Mouse (Mus musculus) stomach, embryonic 15.5 days (tissue): ENCODE data around the gene Wtip. TPM values are rescaled to one million over a fixed set of nuclear protein-coding genes. Genes with fewer than 3 reads are reported as not detected.
"Not testable (repeated sequence)": the region's sequence is repeated elsewhere in the genome, so short reads cannot be mapped to it uniquely, and the experiment has no call there.

Experiments
- ATAC-seq: fragments of 200-750 bp; cut with Nextera tagmentation; 2 replicates; pipeline ENCODE4 v1.8.0; 2017; ENCODE audit warnings: low read depth, moderate number of reproducible peaks, moderate TSS enrichment; ENCODE audit not compliant: insufficient read depth, low FRiP score
- H3K27ac ChIP-seq: fragments of 300-500 bp; sonication (generic); 2 replicates; pipeline ENCODE4 v1.5.1; 2015; ENCODE audit warnings: mild to moderate bottlenecking, inconsistent platforms
- H3K27me3 ChIP-seq: fragments of 300-500 bp; sonication (generic); replicated peaks from 2 replicates; pipeline ENCODE4 v1.6.1; 2015; ENCODE audit warnings: inconsistent platforms
- H3K36me3 ChIP-seq: fragments of 300-500 bp; sonication (generic); 2 replicates; pipeline ENCODE4 v1.6.1; 2015; ENCODE audit warnings: inconsistent platforms
- H3K4me1 ChIP-seq: fragments of 300-500 bp; sonication (generic); 2 replicates; pipeline ENCODE4 v1.6.1; 2015; ENCODE audit warnings: inconsistent platforms
- H3K4me2 ChIP-seq: fragments of 300-500 bp; sonication (generic); 2 replicates; pipeline ENCODE4 v1.6.1; 2015; ENCODE audit warnings: mild to moderate bottlenecking, inconsistent platforms
- H3K4me3 ChIP-seq: fragments of 300-500 bp; sonication (generic); replicated peaks from 2 replicates; pipeline ENCODE4 v1.5.1; 2015; ENCODE audit warnings: inconsistent platforms
- H3K9ac ChIP-seq: fragments of 300-500 bp; sonication (generic); 2 replicates; pipeline ENCODE4 v1.6.1; 2015; ENCODE audit warnings: inconsistent platforms
- H3K9me3 ChIP-seq: fragments of 300-500 bp; sonication (generic); 2 replicates; pipeline ENCODE4 v1.6.1; 2016; ENCODE audit warnings: inconsistent platforms
- WGBS: fragments of 180-500 bp; shearing (Covaris S2); methylation state at CpG from one replicate; pipeline ENCODE4 v1.1.7; 2015; 5-methylcytosine and 5-hydroxymethylcytosine counted together
- polyA plus RNA-seq: library from polyadenylated mRNA; unstranded; fragments of >200 nt; fragmentation: Nextera tagmentation; extraction: Ambion mirVana; gene quantifications from 2 replicates; pipeline ENCODE4 v1.2.1, GENCODE M21; 2015

Wtip gene
- polyA plus RNA-seq, 1 experiment from 2014 or later = 7.2 TPM

DNA sequence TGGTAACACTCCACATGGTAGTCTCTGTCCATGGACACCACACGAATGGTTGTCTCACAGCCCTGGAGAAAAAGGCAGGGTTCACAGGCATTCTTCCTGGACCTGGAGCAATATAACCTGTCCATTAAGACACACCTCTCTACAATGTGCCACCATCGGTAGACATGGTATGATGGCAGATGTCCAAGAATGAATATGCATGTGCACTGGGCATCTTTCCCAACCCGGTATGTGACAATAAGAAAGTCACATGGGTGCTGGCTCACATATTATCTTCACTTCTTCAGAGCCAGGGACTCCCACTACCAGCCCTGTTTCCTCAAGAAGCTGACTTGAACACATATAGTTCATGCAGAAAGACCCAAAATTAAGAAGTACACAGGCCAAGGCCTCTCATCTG, 16.5 kb downstream of the Wtip start:
- ATAC-seq = no peak
- peaks cover 41% of the 10 kb centered on the region for H3K36me3 ChIP-seq
- WGBS = 92% methylated on average over 3 of the region's 3 CpGs

DNA sequence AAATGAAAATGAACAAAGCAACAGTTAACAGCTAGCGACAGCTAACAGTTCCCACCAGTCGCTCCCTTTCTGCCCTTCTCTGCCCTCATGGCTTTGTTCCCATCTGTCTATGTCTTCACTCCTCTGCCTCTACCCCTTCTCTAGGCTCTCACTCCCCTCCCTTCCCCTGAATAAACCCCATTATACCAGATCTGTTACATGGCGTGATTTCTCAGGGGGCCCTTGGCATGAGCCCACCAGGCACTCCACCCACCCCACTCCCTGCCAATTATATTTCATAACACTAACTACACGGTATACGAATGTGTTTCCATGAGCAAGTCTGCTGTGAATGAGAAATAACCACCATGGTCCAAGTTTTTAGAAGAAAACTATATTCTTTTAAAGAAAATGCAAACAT, 23.9 kb downstream of the Wtip start:
- no peak overlapping the region for H3K27ac ChIP-seq
- no peaks in the 10 kb centered on the region for H3K27me3 ChIP-seq
- no peaks in the 10 kb centered on the region for H3K4me1 ChIP-seq
- H3K36me3 ChIP-seq = peaks cover 35% of the 10 kb centered on the region
- 80% methylated on average over 5 of the region's 5 CpGs for WGBS
- no peak overlapping the region for H3K4me3 ChIP-seq
- no peak overlapping the region for H3K9ac ChIP-seq
- H3K9me3 ChIP-seq = no peaks in the 10 kb centered on the region
- no peak overlapping the region for H3K4me2 ChIP-seq
- ATAC-seq = no peak; the same call in 1 of the 2 replicates

More for the DNA sequence above, 16.5 kb downstream of the Wtip start:
- Histone ChIP-seq H3K9ac (no peak overlapping the region), H3K4me3 (no peak overlapping the region), H3K9me3 (no peaks in the 10 kb centered on the region), H3K27ac (no peak overlapping the region), H3K4me2 (no peak overlapping the region), H3K27me3 (no peaks in the 10 kb centered on the region), H3K4me1 (no peaks in the 10 kb centered on the region)

DNA sequence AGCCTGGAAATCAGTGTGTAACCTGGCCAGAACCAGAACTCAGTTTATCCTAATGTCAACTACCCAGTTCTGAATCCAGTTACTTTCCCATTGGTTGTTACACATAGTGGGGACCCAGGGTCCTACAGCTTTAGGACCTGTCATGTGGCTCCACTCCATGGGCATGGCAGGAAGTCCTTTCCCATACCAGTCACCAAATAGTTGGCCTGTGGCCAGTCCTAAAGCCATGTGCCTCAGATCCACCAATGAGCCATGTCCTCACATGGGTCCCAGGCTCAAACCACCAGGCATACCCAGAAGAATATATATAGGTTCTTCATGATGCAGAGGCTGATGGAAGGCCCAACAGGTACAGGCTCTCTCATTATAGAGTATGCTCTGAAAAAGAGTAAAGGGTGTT, 31.8 kb downstream of the Wtip start:
- no peaks in the 10 kb centered on the region for H3K36me3 ChIP-seq
- H3K9ac ChIP-seq = no peak overlapping the region
- no peaks in the 10 kb centered on the region for H3K9me3 ChIP-seq
- H3K4me1 ChIP-seq = no peaks in the 10 kb centered on the region
- no peak overlapping the region for H3K4me3 ChIP-seq
- no peaks in the 10 kb centered on the region for H3K27me3 ChIP-seq
- H3K27ac ChIP-seq = no peak overlapping the region
- ATAC-seq = no peak
- H3K4me2 ChIP-seq = no peak overlapping the region

DNA sequence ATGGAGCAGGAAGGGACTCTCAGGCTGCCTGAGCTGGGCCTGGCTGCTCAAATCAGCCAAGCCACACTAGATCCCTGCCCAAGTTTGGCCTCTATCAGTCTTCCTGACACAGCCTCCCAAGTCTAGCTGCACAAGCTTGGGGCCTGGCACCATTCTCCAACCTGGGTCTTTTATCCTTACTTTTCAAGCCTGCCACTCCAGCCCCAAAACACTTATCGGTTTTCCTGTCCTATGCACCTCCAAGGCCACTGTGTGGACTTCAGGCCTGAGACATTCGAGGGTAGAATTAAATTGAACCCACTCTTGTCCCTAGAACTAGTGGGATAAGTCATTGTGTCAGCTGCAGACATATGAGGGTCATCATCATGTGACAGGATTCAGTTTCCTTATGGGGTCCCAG, 33.1 kb downstream of the Wtip start:
- ATAC-seq = no peak
- Histone ChIP-seq H3K4me3 (no peak overlapping the region), H3K4me1 (no peaks in the 10 kb centered on the region), H3K27me3 (no peaks in the 10 kb centered on the region), H3K27ac (no peak overlapping the region), H3K4me2 (no peak overlapping the region), H3K9me3 (no peaks in the 10 kb centered on the region), H3K36me3 (no peaks in the 10 kb centered on the region), H3K9ac (no peak overlapping the region)
- WGBS = 68% methylated on average over 2 of the region's 2 CpGs

DNA sequence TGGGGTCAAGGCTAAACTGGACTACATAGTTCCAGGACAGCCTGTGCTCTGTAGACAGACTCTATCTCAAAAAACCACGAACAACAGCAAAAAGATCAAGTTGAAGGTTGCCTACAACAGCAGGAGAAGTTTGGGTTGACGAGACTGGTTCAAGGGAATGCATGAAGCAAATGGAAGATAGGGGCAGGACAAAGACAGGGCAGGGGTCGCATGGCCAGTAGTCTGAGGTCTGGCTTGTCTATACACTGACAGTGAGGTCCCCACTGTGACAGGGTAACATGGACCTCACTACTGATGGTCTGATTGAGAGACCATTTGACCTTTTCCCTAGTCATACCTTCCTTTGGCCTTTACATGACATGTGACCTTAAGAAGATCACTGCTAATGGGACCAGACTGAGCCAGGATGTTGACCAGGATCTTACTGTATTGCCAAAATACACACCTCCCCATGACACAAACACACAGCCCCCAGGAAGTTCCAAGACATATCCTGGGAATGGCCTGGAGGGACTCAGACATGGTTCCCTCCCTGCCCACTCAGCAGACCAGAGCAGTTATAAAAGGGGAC, 38.1 kb downstream of the Wtip start, which contains the start of gene Scgb1b30:
TSS of gene Scgb1b30 (plus strand) at position 521 of the 571 bp plus-strand sequence.
- H3K4me2 ChIP-seq = no peak within 1 kb of the TSS
- H3K36me3 ChIP-seq = no peaks in the 10 kb centered on the region
- H3K4me3 ChIP-seq = no peak within 1 kb of the TSS
- ATAC-seq = no peak
- H3K27ac ChIP-seq = no peak within 1 kb of the TSS
- no peak within 1 kb of the TSS for H3K9ac ChIP-seq
- no peaks in the 10 kb centered on the region for H3K4me1 ChIP-seq
- WGBS = 76% methylated on average over 3 of the region's 3 CpGs
- H3K27me3 ChIP-seq = no peaks in the 10 kb centered on the region
- no peaks in the 10 kb centered on the region for H3K9me3 ChIP-seq

DNA sequence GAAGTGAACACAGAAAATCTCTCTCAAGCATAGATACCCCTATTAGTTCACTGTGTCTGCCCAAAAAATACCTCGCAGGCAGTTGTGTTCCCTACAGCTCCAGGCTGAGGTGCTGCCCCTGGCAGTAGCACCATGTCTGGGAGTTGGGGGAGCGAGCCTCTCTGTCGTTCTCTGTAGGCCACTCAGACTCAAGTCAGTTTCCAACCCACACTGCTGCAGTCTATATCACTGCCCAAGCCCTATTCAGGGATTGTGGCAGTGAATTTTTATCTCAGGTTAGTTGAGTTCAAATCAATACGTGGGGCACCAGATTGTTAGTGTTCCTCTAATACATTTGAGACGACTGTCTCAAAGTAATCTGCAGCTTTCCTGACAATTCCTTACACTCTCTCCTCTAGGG, 64.9 kb downstream of the Wtip start:
- not testable (repeated sequence) for H3K4me2 ChIP-seq, H3K27me3 ChIP-seq, H3K27ac ChIP-seq, H3K4me3 ChIP-seq, H3K9ac ChIP-seq, H3K9me3 ChIP-seq, H3K4me1 ChIP-seq, H3K36me3 ChIP-seq, ATAC-seq
- 67% methylated on average over 5 of the region's 5 CpGs for WGBS

Other genes with a start within 250 kb of the Wtip start
- gene Scgb2b26, start 188.2 kb downstream of the Wtip start, polyA plus RNA-seq = not detected in 2 replicates
- gene Scgb2b27, start 119.3 kb downstream of the Wtip start, polyA plus RNA-seq = not detected in 2 replicates
- gene Scgb1b27, start 111.8 kb downstream of the Wtip start, polyA plus RNA-seq = not detected in 2 replicates
- gene Scgb1b30, start 37.8 kb downstream of the Wtip start, polyA plus RNA-seq = not detected in 2 replicates
- 175 and 181 TPM in 2 replicates for gene Uba2, start 36.3 kb upstream of the Wtip start, polyA plus RNA-seq
- 54.4 and 65.0 TPM in 2 replicates for gene Pdcd2l, start 63.4 kb upstream of the Wtip start, polyA plus RNA-seq
- 288 and 338 TPM in 2 replicates for gene Gpi1, start 97.1 kb upstream of the Wtip start, polyA plus RNA-seq
- gene Gm6096, start 117.8 kb upstream of the Wtip start, polyA plus RNA-seq = not detected in 2 replicates
- 27.9 and 28.2 TPM in 2 replicates for gene 4931406P16Rik, start 180.3 kb upstream of the Wtip start, polyA plus RNA-seq